Mouse (Mus musculus): ENCODE measurements around the gene Defb19. TPM values are rescaled to one million over a fixed set of nuclear protein-coding genes. Genes with fewer than 3 reads are reported as not detected.

The Defb19 gene
- total RNA-seq (2021), result not detected
- long read RNA-seq, result 0 reads

DNA sequence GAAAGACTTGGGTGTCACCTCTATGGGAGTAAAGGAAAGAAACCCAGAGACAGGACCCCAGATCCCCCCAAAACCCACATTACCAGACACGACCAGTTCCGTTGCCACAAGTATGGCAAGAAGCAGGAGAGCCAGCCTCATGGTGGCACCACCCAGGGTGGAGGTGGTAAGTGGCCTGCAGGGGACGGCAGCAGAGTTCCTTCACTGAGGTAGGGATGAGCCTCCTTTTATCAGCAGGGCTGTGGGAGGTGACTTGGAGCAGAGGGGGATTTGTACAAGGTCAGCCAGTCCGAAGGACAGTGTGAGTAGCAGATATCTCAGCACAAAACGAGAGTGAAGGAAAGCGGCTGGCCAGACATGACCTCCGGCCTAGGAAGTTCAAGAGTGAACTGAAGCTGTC is at the start of gene Defb19:
Defb19 (minus strand) TSS at position 206 of the 400 bp plus-strand sequence.
- no peak for DNase-seq (ENCODE audit: low spot score in 2 of 2)

GRCm38 (mm10) chr2:152629904-152630303 is 49.8 kb upstream of the Defb19 start:
- DNase-seq (ENCODE audit: low spot score in 2 of 2), result no peak

GRCm38 (mm10) chr2:152629239-152629638 is 49.1 kb upstream of the Defb19 start:
- DNase-seq (ENCODE audit: low spot score in 2 of 2), result no peak

- DNase-seq (ENCODE audit: low spot score in 2 of 2), result no peak
Measured at GRCm38 (mm10) chr2:152628066-152628465, 48.0 kb upstream of the Defb19 start.

GRCm38 (mm10) chr2:152626774-152627591 is 46.9 kb upstream of the Defb19 start, which contains the start of gene Rem1:
Rem1 (plus strand) TSS chr2:152626951.
- DNase-seq (ENCODE audit: low spot score in 2 of 2), result no peak

DNA sequence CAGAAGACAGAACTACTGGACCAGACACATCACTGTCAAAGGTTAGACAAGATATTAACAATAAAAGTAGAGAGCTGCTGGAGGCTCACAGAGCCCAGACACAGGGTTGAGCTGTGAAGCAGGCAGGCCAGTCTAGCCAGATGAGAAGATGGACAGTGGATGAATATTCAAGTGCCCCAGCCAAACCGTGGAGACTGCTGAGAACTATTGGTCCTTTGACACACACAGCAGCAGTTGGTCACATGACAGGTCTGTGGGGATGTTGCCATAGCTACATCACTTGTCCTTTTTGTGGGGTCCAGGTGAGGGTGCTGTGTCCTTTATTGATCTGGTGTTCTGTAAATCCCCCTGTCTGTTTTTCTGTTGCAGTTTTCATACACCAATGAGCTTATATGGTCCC is 45.1 kb upstream of the Defb19 start:
- DNase-seq (ENCODE audit: low spot score in 2 of 2), result no peak

GRCm38 (mm10) chr2:152624566-152624965 is 44.5 kb upstream of the Defb19 start:
- DNase-seq (ENCODE audit: low spot score in 2 of 2), result no peak

DNA sequence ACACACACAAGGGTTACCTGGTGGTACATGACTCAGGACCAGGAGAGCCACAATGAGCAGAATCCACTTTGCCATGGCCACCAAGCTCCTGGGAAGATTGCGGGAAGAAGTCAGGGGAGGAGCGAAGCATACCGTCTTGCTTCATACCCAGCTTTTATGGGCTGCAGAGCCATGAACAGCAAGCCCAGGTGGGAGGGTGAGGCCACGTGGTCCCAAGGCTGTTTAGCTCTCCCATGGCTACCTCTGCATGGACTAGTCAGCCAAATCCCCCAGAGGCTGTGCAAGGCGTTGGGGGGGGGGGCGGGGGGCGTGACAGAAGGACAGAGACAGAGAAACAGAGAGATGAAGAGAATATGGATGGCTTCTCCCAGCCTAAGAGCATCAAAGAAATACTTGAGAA is 42.8 kb upstream of the Defb19 start, which contains the start of gene Defb25:
Defb25 (minus strand) TSS at position 101 of the 400 bp plus-strand sequence.
- DNase-seq (ENCODE audit: low spot score in 2 of 2), result no peak

DNA sequence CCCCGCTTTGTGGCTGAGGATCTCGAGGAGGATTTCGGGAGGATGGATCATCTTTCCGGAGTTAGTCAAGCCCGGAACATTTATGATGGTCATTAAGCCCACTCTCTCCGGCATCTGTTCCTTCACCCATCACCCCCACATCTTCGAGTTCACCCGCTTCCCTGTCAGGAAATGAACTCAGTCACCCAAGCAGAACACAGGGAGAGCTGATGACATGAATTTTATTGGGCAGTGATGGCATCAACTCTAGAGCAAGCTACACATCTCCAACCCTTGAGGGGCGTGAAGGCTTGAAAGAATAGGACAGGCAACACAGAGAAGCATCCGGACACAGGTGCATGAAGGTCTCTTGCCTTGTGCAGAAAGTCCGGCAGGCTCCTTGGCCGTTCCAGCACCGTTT is 42.0 kb upstream of the Defb19 start:
- DNase-seq (ENCODE audit: low spot score in 2 of 2), result no peak

DNA sequence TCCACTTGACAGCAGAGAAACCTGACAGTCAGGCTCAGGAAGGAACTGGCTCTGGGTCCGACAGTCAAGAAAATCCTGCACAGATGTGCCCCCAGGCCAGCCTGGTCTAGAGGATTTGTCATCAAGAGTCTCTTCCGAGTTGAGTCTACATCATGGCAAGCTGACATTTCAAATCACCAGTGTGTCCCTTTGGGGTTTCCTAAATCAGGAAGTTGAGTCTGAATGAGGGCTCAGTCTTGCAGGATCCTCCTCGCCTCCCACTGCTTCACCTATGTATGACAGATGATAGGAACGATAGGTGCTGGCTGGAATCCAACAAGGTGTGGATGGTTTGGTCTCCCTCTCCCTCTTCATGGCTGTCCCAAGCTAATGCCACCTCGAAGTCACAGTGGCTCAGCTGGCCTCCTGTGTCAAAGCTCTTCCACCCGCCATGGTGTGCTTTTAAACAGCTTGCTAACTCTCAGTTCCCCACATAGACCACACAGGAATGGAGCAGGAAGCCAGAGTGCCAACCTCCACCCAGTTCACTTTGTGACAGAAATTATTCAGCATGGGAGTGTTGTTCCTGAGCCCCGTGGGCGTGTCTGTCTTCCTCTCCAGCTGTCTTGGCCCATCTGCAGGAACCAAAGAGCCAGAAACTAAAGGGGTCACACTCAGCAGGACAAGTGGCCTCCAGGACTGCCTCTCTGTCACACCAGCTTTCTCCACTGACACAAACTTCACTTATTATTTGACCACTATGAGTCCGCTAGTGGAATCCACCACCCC is 40.4 kb upstream of the Defb19 start:
- peak in 1 of 2 experiments; percentile 28 for DNase-seq (ENCODE audit: low spot score in 2 of 2)

DNA sequence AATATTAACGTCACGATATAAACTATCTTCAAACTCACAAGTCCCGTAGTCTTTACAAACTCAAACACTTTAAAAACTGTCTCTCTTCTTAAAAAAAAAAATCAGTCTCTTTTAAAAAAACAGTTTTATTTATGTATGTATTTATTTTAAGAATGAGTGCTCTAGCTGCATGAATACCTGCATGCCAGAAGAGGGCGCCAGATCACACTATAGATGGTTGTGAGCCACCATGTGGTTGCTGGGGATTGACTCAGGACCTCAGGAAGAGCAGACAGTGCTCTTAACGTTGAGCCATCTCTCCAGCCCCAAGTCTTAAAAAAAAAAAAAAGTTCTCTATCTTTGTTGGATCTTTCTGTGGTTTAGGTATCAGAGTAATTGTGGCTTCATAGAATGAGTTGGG is 37.3 kb upstream of the Defb19 start:
- no peak for DNase-seq (ENCODE audit: low spot score in 2 of 2)

DNA sequence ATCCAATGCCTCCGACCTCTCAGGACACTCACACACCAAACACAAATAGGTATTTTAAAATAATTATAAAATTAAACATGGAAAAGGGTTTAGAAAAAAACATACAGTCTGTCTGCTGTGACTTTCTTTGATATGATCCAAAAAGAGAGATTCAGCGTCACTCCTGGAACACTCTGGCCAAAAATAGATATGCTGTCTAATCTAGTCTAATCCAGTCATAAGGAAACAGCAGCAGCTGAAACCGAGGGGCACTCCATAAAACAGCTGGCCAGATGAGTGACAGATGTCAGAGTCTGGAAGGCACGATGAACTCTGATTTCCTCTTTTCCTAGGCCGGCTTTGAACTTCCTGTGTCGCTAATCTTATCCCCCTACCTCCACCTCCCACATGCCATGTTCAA is 36.4 kb upstream of the Defb19 start:
- no peak for DNase-seq (ENCODE audit: low spot score in 2 of 2)

GRCm38 (mm10) chr2:152615563-152615962 is 35.5 kb upstream of the Defb19 start:
- DNase-seq (ENCODE audit: low spot score in 2 of 2), result peak; percentile 36 to 81

- DNase-seq (ENCODE audit: low spot score in 2 of 2), result peak in 1 of 2 experiments; percentile 13
Measured at GRCm38 (mm10) chr2:152612193-152612592, 32.1 kb upstream of the Defb19 start.

DNA sequence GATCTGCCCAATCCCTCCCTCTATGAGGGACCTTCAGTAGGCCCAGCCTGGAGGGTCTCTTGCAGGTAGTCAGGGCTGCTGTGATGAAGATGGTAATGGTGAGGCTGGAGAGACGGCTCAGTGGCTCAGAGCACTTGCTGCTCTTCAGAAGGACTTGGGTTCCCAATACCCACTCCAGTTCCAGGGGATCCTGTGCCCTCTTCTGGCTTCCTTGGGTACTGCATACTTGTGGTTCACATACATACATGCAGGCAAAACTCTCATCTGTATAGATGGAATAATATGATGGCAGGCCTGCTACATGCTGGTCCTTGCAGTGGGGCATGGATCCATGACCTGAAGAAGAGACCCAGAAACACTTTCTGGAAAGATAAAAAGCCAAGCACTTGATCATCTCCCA is 28.6 kb upstream of the Defb19 start:
- DNase-seq (ENCODE audit: low spot score in 2 of 2), result no peak

GRCm38 (mm10) chr2:152607746-152608145 is 27.6 kb upstream of the Defb19 start:
- no peak for DNase-seq (ENCODE audit: low spot score in 2 of 2)

- DNase-seq (ENCODE audit: low spot score in 2 of 2), result peak in 1 of 2 experiments; percentile 46
Measured at GRCm38 (mm10) chr2:152604057-152604456, 23.9 kb upstream of the Defb19 start, which contains the start of gene Defb36. Defb36 (plus strand) TSS chr2:152604327.

DNA sequence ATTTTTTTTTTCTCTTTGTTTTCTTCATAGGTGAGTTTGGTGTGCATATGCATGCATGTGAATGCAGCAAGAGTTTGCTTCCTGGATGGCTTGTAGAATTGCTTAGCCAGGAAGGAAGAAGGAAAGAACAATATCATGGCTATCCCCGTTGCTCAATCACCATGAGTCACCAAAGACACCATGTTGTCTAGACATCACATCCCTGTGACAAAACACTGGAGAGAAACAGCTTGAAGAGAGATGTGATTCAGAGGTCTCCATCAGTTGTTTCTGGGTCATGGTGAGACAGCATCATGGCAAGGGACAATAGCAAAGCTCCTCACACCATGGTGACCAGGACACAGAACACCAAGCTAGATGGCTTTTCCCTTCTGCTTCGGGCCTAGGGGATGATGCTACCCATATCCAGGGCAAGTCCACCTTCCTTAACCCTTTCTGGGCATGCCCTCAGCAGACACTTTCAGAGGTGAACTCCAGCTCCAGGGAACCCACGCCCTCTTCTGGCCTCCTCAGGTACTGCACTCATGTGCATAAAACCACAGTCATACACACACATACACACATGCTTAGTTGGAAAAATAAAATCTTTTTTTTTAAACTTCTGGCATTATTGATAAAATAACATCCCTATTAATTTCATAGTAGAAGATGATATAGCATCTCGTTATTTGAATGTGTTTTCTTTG is 21.3 kb upstream of the Defb19 start:
- no peak for DNase-seq (ENCODE audit: low spot score in 2 of 2)

DNA sequence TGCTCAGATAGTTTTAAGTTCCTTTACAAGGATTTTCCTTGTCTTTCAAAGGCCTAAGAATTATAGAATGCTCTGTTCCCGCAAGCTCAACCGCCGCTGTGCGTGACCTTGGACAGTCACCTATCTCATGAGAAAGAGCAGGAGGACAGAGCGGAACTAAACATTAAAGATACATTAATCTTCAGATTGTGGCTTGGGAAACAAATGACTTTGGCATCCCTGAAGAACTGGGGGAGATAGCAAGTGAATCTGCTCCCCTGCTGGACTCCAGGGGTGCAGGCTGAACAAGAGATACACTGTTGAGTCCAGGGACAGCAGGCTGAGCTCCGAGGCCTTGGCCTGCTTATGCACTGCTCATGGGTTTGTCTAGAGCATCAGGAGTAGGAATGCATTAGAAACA is 20.0 kb upstream of the Defb19 start:
- DNase-seq (ENCODE audit: low spot score in 2 of 2), result no peak

GRCm38 (mm10) chr2:152599299-152599698 is 19.2 kb upstream of the Defb19 start, which contains the start of gene Defb45:
Defb45 (minus strand) TSS chr2:152599399.
- no peak for DNase-seq (ENCODE audit: low spot score in 2 of 2)

DNA sequence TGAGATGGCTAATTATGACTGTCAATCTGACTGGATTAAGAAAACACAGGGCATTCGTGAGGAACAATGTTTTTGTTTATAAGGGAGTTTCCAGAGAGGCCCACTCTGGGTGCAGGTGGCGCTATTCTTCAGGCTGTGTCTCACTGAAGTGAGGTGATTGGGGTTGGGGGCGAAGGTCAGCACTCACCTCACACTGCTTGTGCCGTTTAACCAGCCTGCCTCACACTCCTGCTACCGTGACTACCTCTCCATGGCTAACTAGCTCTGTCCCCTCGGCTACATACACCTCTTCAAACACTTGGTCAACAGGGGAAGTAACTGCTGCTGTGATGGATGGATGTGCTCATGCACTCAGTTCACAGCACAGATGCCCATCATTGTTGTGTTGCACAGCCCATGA is 8.9 kb upstream of the Defb19 start:
- no peak for DNase-seq (ENCODE audit: low spot score in 2 of 2)
